Comparison of ENCODE assay signal across 35 mouse cellular contexts in genomic region chr19:47023546-47023945, GRCm38 (mm10). TPM values are rescaled to one million over a fixed set of nuclear protein-coding genes. Genes with fewer than 3 reads are reported as not detected.
"Had no signal": no experiment of that assay in that cellular context is flagged by ENCODE, and none has a peak within 500 bp of the region (broad histone marks: within the 10 kb centered on the region; RNA-seq: fewer than 3 reads in every experiment).

No protein-coding gene starts in this region.

- H3K4me1 ChIP-seq: heart, embryonic 12.5 days; intestine, embryonic 15.5 days had no signal

- H3K9ac ChIP-seq: heart, embryonic 12.5 days; heart, embryonic 13.5 days; heart, embryonic 15.5 days; hindbrain, embryonic 12.5 days; hindbrain, embryonic 13.5 days; hindbrain, embryonic 14.5 days; hindbrain, embryonic 15.5 days; intestine, embryonic 15.5 days had no signal

- H3K9me3 ChIP-seq: heart, embryonic 12.5 days; heart, embryonic 13.5 days; heart, embryonic 15.5 days; hindbrain, embryonic 10.5 days; hindbrain, embryonic 12.5 days; hindbrain, embryonic 13.5 days; hindbrain, embryonic 15.5 days; intestine, embryonic 15.5 days had no signal

- DNase-seq: heart, postnatal 10 days; heart, postnatal 14 days; heart, postnatal 36 days; heart, postnatal 4 days; kidney, adult 11 months; kidney, adult 18-20 months; kidney, adult 2 months; kidney, adult 8-10 months; kidney, adult 9 months; kidney, postnatal 10 days; kidney, postnatal 14 days; kidney, postnatal 25 days; kidney, postnatal 36 days; kidney, postnatal 4 days; layer of hippocampus, adult 9-11 months; layer of hippocampus, postnatal 36 days had no signal

- H3K4me2 ChIP-seq: heart, embryonic 11.5 days; heart, embryonic 12.5 days; heart, embryonic 13.5 days; heart, embryonic 15.5 days; hindbrain, embryonic 12.5 days; hindbrain, embryonic 13.5 days; hindbrain, embryonic 14.5 days; hindbrain, embryonic 15.5 days; intestine, embryonic 15.5 days had no signal

- ATAC-seq: hindbrain, embryonic 16.5 days; hindbrain, postnatal 0 days; inflammation-experienced regulatory T-cells, adult 6 months; intestine, embryonic 15.5 days; intestine, embryonic 16.5 days; intestine, postnatal 0 days had no signal

- H3K27ac ChIP-seq: heart, embryonic 13.5 days; heart, embryonic 15.5 days; hindbrain, embryonic 10.5 days; hindbrain, embryonic 12.5 days; hindbrain, embryonic 13.5 days; hindbrain, embryonic 14.5 days; hindbrain, embryonic 15.5 days; hindbrain, postnatal 0 days; intestine, embryonic 15.5 days; kidney, postnatal 0 days; layer of hippocampus, adult 2 months; left cerebral cortex, adult 2 months had no signal

- H3K36me3 ChIP-seq: heart, embryonic 12.5 days; heart, embryonic 13.5 days; heart, embryonic 15.5 days; intestine, embryonic 15.5 days had no signal

- H3K4me3 ChIP-seq: heart, embryonic 12.5 days; heart, embryonic 13.5 days; heart, embryonic 15.5 days; hindbrain, embryonic 10.5 days; hindbrain, embryonic 12.5 days; hindbrain, embryonic 13.5 days; hindbrain, embryonic 15.5 days; intestine, embryonic 15.5 days; layer of hippocampus, adult 2 months; left cerebral cortex, adult 2 months had no signal

- H3K27me3 ChIP-seq: hindbrain, embryonic 12.5 days; hindbrain, embryonic 13.5 days; hindbrain, embryonic 15.5 days; intestine, embryonic 15.5 days had no signal

RNA-seq across cellular contexts. Expression of gene Ina, which starts 9.0 kb away (rescaled TPM):
- polyA plus RNA-seq: heart, postnatal 0 days; inflammation-experienced regulatory T-cells, adult 6 months had no signal
